Mouse (Mus musculus) G1E (cell line): ENCODE results near the gene Sgms1.

ENCODE experiments used
- CTCF ChIP-seq: IDR thresholded peaks from 2 replicates; pipeline ENCODE4 v1.5.1; 2012; ENCODE audit warnings: low read depth, low read length, inconsistent platforms, mixed read lengths
- GATA1 ChIP-seq: IDR thresholded peaks from 2 replicates; pipeline ENCODE4 v1.6.1; 2012; ENCODE audit warnings: borderline replicate concordance, low read length, inconsistent platforms, mixed read lengths
- GATA2 ChIP-seq: IDR thresholded peaks from 2 replicates; pipeline ENCODE4 v1.6.1; 2012; ENCODE audit warnings: low read depth, low read length, inconsistent platforms, borderline replicate concordance
- POLR2AphosphoS5 ChIP-seq: IDR thresholded peaks from 2 replicates; pipeline ENCODE4 v1.6.1; 2012; ENCODE audit warnings: low read depth, low read length, inconsistent platforms; ENCODE audit not compliant: insufficient replicate concordance
- TAL1 ChIP-seq: conservative IDR thresholded peaks from 2 replicates; pipeline ENCODE4 v1.6.1; 2012; ENCODE audit warnings: low read depth, low read length, inconsistent platforms, mixed read lengths

DNA sequence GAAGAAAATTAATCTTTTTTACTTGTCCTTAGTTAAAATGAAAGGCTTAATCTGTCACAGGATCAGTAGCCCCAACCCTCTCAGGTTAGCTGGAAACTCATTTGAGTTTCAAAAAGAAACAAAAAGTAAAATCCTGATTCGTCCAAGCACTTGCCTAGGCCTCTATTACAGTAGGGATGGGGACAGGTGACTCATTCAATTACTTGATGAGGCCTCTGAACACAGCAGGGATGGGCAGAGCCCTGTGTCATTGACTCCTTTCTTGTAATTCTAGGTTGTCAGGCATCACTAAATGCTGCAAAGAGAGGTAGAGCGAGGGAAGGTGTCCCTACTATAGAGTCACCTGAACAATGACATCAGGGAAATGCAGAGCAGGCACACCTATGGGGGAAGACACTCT lies 115.4 kb downstream of the Sgms1 start:
- TF ChIP-seq GATA1 = no peak
- no peak for TF ChIP-seq CTCF
- TF ChIP-seq TAL1 = no peak
- no peak for TF ChIP-seq POLR2AphosphoS5
- TF ChIP-seq GATA2 = no peak
